Mouse (Mus musculus): ENCODE data around the gene Olfr1099. TPM values are rescaled to one million over a fixed set of nuclear protein-coding genes. Genes with fewer than 3 reads are reported as not detected.

Olfr1099 gene
- total and polyA plus RNA-seq, 3 experiments: 0.33 TPM; not detected in 2

GRCm38 (mm10) chr2:86905647-86906046, 54.8 kb downstream of the Olfr1099 start:
- no peak overlapping the region for H3K4me3 ChIP-seq (ENCODE audit: low read depth, low read length)
- TF ChIP-seq POLR2AphosphoS5 (IDR thresholded peaks at IDR 0.05; ENCODE audit: insufficient replicate concordance, low read depth, low read length) (no peak), TAL1 (conservative IDR thresholded peaks at IDR 0.05; ENCODE audit: low read depth, low read length) (no peak), CTCF (IDR thresholded peaks at IDR 0.05; ENCODE audit: low read depth, low read length) (no peak), GATA1 (IDR thresholded peaks at IDR 0.05; ENCODE audit: borderline replicate concordance, low read length) (no peak), GATA2 (IDR thresholded peaks at IDR 0.05; ENCODE audit: borderline replicate concordance, low read depth, low read length) (no peak)
- H3K27me3 ChIP-seq (ENCODE audit: insufficient read depth, low read length): no peaks in the 10 kb centered on the region
- no peaks in the 10 kb centered on the region for H3K9me3 ChIP-seq (replicated peaks)
- no peaks in the 10 kb centered on the region for H3K36me3 ChIP-seq (replicated peaks)
- no peak for DNase-seq (ENCODE audit: low spot score)
- no peak for ATAC-seq (ENCODE audit: extremely low read depth, insufficient number of reproducible peaks, low FRiP score, poor library complexity, severe bottlenecking)
- H3K4me1 ChIP-seq (ENCODE audit: insufficient read depth, low read depth, low read length): no peaks in the 10 kb centered on the region

Other genes with a start within 250 kb of the Olfr1099 start
Only the 20 nearest of the 22 such genes appear.
- gene Olfr1089, start 227.0 kb downstream of the Olfr1099 start, total RNA-seq (2014; fragmentation: Nextera tagmentation): not detected in 2 replicates
- gene Olfr1089, start 227.0 kb downstream of the Olfr1099 start, total RNA-seq (2017): not detected in 2 replicates
- not detected in 2 replicates for gene Olfr1089, start 227.0 kb downstream of the Olfr1099 start, polyA plus RNA-seq (2012)
- gene Olfr1090, start 201.7 kb downstream of the Olfr1099 start, total RNA-seq (2014; fragmentation: Nextera tagmentation): not detected in 2 replicates
- 0.16 TPM in 1 of 2 replicates, not detected in the other for gene Olfr1090, start 201.7 kb downstream of the Olfr1099 start, total RNA-seq (2017)
- not detected in 2 replicates for gene Olfr1090, start 201.7 kb downstream of the Olfr1099 start, polyA plus RNA-seq (2012)
- not detected in 2 replicates for gene Olfr1093, start 178.2 kb downstream of the Olfr1099 start, total RNA-seq (2014; fragmentation: Nextera tagmentation)
- 0.33 TPM in 1 of 2 replicates, not detected in the other for gene Olfr1093, start 178.2 kb downstream of the Olfr1099 start, total RNA-seq (2017)
- gene Olfr1093, start 178.2 kb downstream of the Olfr1099 start, polyA plus RNA-seq (2012): not detected in 2 replicates
- not detected in 2 replicates for gene Olfr141, start 150.7 kb downstream of the Olfr1099 start, total RNA-seq (2014; fragmentation: Nextera tagmentation)
- gene Olfr141, start 150.7 kb downstream of the Olfr1099 start, total RNA-seq (2017): 0.17 TPM in 1 of 2 replicates, not detected in the other
- gene Olfr141, start 150.7 kb downstream of the Olfr1099 start, polyA plus RNA-seq (2012): not detected in 2 replicates
- not detected in 2 replicates for gene Olfr1094, start 136.0 kb downstream of the Olfr1099 start, total RNA-seq (2014; fragmentation: Nextera tagmentation)
- not detected in 2 replicates for gene Olfr1094, start 136.0 kb downstream of the Olfr1099 start, total RNA-seq (2017)
- not detected in 2 replicates for gene Olfr1094, start 136.0 kb downstream of the Olfr1099 start, polyA plus RNA-seq (2012)
- gene Olfr1095, start 109.0 kb downstream of the Olfr1099 start, total RNA-seq (2014; fragmentation: Nextera tagmentation): not detected in 2 replicates
- 0.17 and 0.33 TPM in 2 replicates for gene Olfr1095, start 109.0 kb downstream of the Olfr1099 start, total RNA-seq (2017)
- gene Olfr1095, start 109.0 kb downstream of the Olfr1099 start, polyA plus RNA-seq (2012): not detected in 2 replicates
- gene Gm13723, start 85.9 kb downstream of the Olfr1099 start, total RNA-seq (2014; fragmentation: Nextera tagmentation): not detected in 2 replicates
- gene Gm13723, start 85.9 kb downstream of the Olfr1099 start, total RNA-seq (2017): under 0.01 TPM in 1 of 2 replicates, not detected in the other
- not detected in 2 replicates for gene Gm13723, start 85.9 kb downstream of the Olfr1099 start, polyA plus RNA-seq (2012)
- not detected in 2 replicates for gene Olfr1097, start 68.5 kb downstream of the Olfr1099 start, total RNA-seq (2014; fragmentation: Nextera tagmentation)
- gene Olfr1097, start 68.5 kb downstream of the Olfr1099 start, total RNA-seq (2017): 0.05 and 0.06 TPM in 2 replicates
- gene Olfr1097, start 68.5 kb downstream of the Olfr1099 start, polyA plus RNA-seq (2012): not detected in 2 replicates
- not detected in 2 replicates for gene Olfr1098, start 36.1 kb downstream of the Olfr1099 start, total RNA-seq (2014; fragmentation: Nextera tagmentation)
- gene Olfr1098, start 36.1 kb downstream of the Olfr1099 start, total RNA-seq (2017): 0.05 TPM in 1 of 2 replicates, not detected in the other
- not detected in 2 replicates for gene Olfr1098, start 36.1 kb downstream of the Olfr1099 start, polyA plus RNA-seq (2012)
- not detected in 2 replicates for gene Olfr1100, start 19.3 kb upstream of the Olfr1099 start, total RNA-seq (2014; fragmentation: Nextera tagmentation)
- gene Olfr1100, start 19.3 kb upstream of the Olfr1099 start, total RNA-seq (2017): 0.11 TPM in 1 of 2 replicates, not detected in the other
- not detected in 2 replicates for gene Olfr1100, start 19.3 kb upstream of the Olfr1099 start, polyA plus RNA-seq (2012)
- gene Olfr1101, start 30.5 kb upstream of the Olfr1099 start, total RNA-seq (2014; fragmentation: Nextera tagmentation): not detected in 2 replicates
- gene Olfr1101, start 30.5 kb upstream of the Olfr1099 start, total RNA-seq (2017): 0.05 and 0.06 TPM in 2 replicates
- not detected in 2 replicates for gene Olfr1101, start 30.5 kb upstream of the Olfr1099 start, polyA plus RNA-seq (2012)
- not detected in 2 replicates for gene Olfr1102, start 37.7 kb upstream of the Olfr1099 start, total RNA-seq (2014; fragmentation: Nextera tagmentation)
- not detected in 2 replicates for gene Olfr1102, start 37.7 kb upstream of the Olfr1099 start, total RNA-seq (2017)
- not detected in 2 replicates for gene Olfr1102, start 37.7 kb upstream of the Olfr1099 start, polyA plus RNA-seq (2012)
- gene Olfr1104, start 66.4 kb upstream of the Olfr1099 start, total RNA-seq (2014; fragmentation: Nextera tagmentation): not detected in 2 replicates
- 0.71 TPM in 1 of 2 replicates, not detected in the other for gene Olfr1104, start 66.4 kb upstream of the Olfr1099 start, total RNA-seq (2017)
- gene Olfr1104, start 66.4 kb upstream of the Olfr1099 start, polyA plus RNA-seq (2012): not detected in 2 replicates
- gene Olfr1105, start 75.8 kb upstream of the Olfr1099 start, total RNA-seq (2014; fragmentation: Nextera tagmentation): not detected in 2 replicates
- gene Olfr1105, start 75.8 kb upstream of the Olfr1099 start, total RNA-seq (2017): 0.16 and 0.17 TPM in 2 replicates
- not detected in 2 replicates for gene Olfr1105, start 75.8 kb upstream of the Olfr1099 start, polyA plus RNA-seq (2012)
- not detected in 2 replicates for gene Olfr1106, start 91.6 kb upstream of the Olfr1099 start, total RNA-seq (2014; fragmentation: Nextera tagmentation)
- 0.05 and 0.12 TPM in 2 replicates for gene Olfr1106, start 91.6 kb upstream of the Olfr1099 start, total RNA-seq (2017)
- not detected in 2 replicates for gene Olfr1106, start 91.6 kb upstream of the Olfr1099 start, polyA plus RNA-seq (2012)
- gene Olfr1107, start 115.1 kb upstream of the Olfr1099 start, total RNA-seq (2014; fragmentation: Nextera tagmentation): not detected in 2 replicates
- gene Olfr1107, start 115.1 kb upstream of the Olfr1099 start, total RNA-seq (2017): 0.29 TPM in 1 of 2 replicates, not detected in the other
- gene Olfr1107, start 115.1 kb upstream of the Olfr1099 start, polyA plus RNA-seq (2012): not detected in 2 replicates
- gene Olfr1109, start 135.3 kb upstream of the Olfr1099 start, total RNA-seq (2014; fragmentation: Nextera tagmentation): not detected in 2 replicates
- 0.22 TPM in 1 of 2 replicates, not detected in the other for gene Olfr1109, start 135.3 kb upstream of the Olfr1099 start, total RNA-seq (2017)
- gene Olfr1109, start 135.3 kb upstream of the Olfr1099 start, polyA plus RNA-seq (2012): not detected in 2 replicates
- not detected in 2 replicates for gene Olfr259, start 153.9 kb upstream of the Olfr1099 start, total RNA-seq (2014; fragmentation: Nextera tagmentation)
- gene Olfr259, start 153.9 kb upstream of the Olfr1099 start, total RNA-seq (2017): 0.11 TPM in 1 of 2 replicates, not detected in the other
- gene Olfr259, start 153.9 kb upstream of the Olfr1099 start, polyA plus RNA-seq (2012): not detected in 2 replicates
- gene Olfr1110, start 179.6 kb upstream of the Olfr1099 start, total RNA-seq (2014; fragmentation: Nextera tagmentation): not detected in 2 replicates
- gene Olfr1110, start 179.6 kb upstream of the Olfr1099 start, total RNA-seq (2017): 0.11 and 0.17 TPM in 2 replicates
- gene Olfr1110, start 179.6 kb upstream of the Olfr1099 start, polyA plus RNA-seq (2012): not detected in 2 replicates
- gene Olfr1111, start 191.9 kb upstream of the Olfr1099 start, total RNA-seq (2014; fragmentation: Nextera tagmentation): not detected in 2 replicates
- gene Olfr1111, start 191.9 kb upstream of the Olfr1099 start, total RNA-seq (2017): 0.23 TPM in 1 of 2 replicates, not detected in the other
- not detected in 2 replicates for gene Olfr1111, start 191.9 kb upstream of the Olfr1099 start, polyA plus RNA-seq (2012)